Comparison of ENCODE assay signal across 8 mouse cellular contexts in genomic region chr17:32528408-32529337, GRCm38 (mm10). TPM values are rescaled to one million over a fixed set of nuclear protein-coding genes. Genes with fewer than 3 reads are reported as not detected.
DNase-seq lines count a peak whose midpoint lies in the region; ATAC-seq and TF ChIP-seq lines count a peak whose summit lies in the region.

No protein-coding gene starts in this region.

- no peaks in the 10 kb centered on the region for H3K79me3 ChIP-seq in C2C12 (ENCODE audit: low read depth)

- H3K4me2 ChIP-seq in kidney, embryonic 15.5 days, result peak overlapping the region; percentile 61
- H3K4me2 ChIP-seq in limb, embryonic 15.5 days, result peak overlapping the region; percentile 14; the same call in 1 of the 2 replicates
- peak overlapping the region; percentile 22; the same call in 1 of the 2 replicates for H3K4me2 ChIP-seq in midbrain, postnatal 0 days (ENCODE audit: low read depth, low read length, poor library complexity, severe bottlenecking)

- no peaks in the 10 kb centered on the region for H3K36me3 ChIP-seq in C2C12 (ENCODE audit: control insufficient read depth, insufficient read depth)
- H3K36me3 ChIP-seq in heart, embryonic 10.5 days, result peaks cover 4% of the 10 kb centered on the region; the same call in 1 of the 2 replicates
- 0 out of 2 replicates have a peak, but pooled peaks cover 12% of the 10 kb centered on the region for H3K36me3 ChIP-seq in kidney, embryonic 15.5 days
- peaks cover 28% of the 10 kb centered on the region for H3K36me3 ChIP-seq in limb, embryonic 15.5 days
- peaks cover 12% of the 10 kb centered on the region; the same call in 1 of the 2 replicates for H3K36me3 ChIP-seq in midbrain, postnatal 0 days (ENCODE audit: insufficient read depth, low read length)

- H3K79me2 ChIP-seq in C2C12 (ENCODE audit: control insufficient read depth, insufficient read depth), result no peaks in the 10 kb centered on the region

- TF ChIP-seq POLR2A in embryonic fibroblast, embryonic 13.5 days (IDR thresholded peaks at IDR 0.05; ENCODE audit: low read depth, low read length), result no peak

- 0 out of 2 replicates have a peak overlapping the region, but pooled peaks have one; percentile 18 for H3K9ac ChIP-seq in kidney, embryonic 15.5 days
- no peak overlapping the region for H3K9ac ChIP-seq in limb, embryonic 15.5 days
- H3K9ac ChIP-seq in midbrain, postnatal 0 days (replicated peaks; ENCODE audit: low read length, poor library complexity, severe bottlenecking), result no peak overlapping the region

- peak; percentile 83 for ATAC-seq in kidney, embryonic 15.5 days (replicated peaks; ENCODE audit: low FRiP score)
- ATAC-seq in limb, embryonic 15.5 days (ENCODE audit: insufficient number of reproducible peaks, low FRiP score, low TSS enrichment, low read depth), result no peak
- ATAC-seq in midbrain, postnatal 0 days (ENCODE audit: low FRiP score), result no peak

- no peaks in the 10 kb centered on the region for H3K27me3 ChIP-seq in C2C12 (ENCODE audit: control insufficient read depth, insufficient read depth, insufficient read length)
- H3K27me3 ChIP-seq in heart, embryonic 10.5 days (ENCODE audit: insufficient read depth, poor library complexity, severe bottlenecking), result no peaks in the 10 kb centered on the region
- H3K27me3 ChIP-seq in kidney, embryonic 15.5 days, result no peaks in the 10 kb centered on the region
- no peaks in the 10 kb centered on the region for H3K27me3 ChIP-seq in limb, embryonic 15.5 days
- no peaks in the 10 kb centered on the region for H3K27me3 ChIP-seq in midbrain, postnatal 0 days (ENCODE audit: insufficient read depth, low read length)

- no peaks in the 10 kb centered on the region for H3K9me3 ChIP-seq in heart, embryonic 10.5 days
- no peaks in the 10 kb centered on the region for H3K9me3 ChIP-seq in kidney, embryonic 15.5 days (replicated peaks)
- no peaks in the 10 kb centered on the region for H3K9me3 ChIP-seq in limb, embryonic 15.5 days
- H3K9me3 ChIP-seq in midbrain, postnatal 0 days (ENCODE audit: low read length), result no peaks in the 10 kb centered on the region

- H3K27ac ChIP-seq in embryonic fibroblast, embryonic 13.5 days (ENCODE audit: insufficient read depth, low read length), result no peak overlapping the region
- H3K27ac ChIP-seq in heart, embryonic 10.5 days, result peak overlapping the region; percentile 80
- H3K27ac ChIP-seq in kidney, embryonic 15.5 days, result no peak overlapping the region
- H3K27ac ChIP-seq in limb, embryonic 15.5 days, result no peak overlapping the region
- no peak overlapping the region for H3K27ac ChIP-seq in midbrain, postnatal 0 days (ENCODE audit: low read depth, low read length)

- 13% methylated on average over 26 of the region's 26 CpGs for WGBS in heart, embryonic 10.5 days
- WGBS in kidney, embryonic 15.5 days, result 16% methylated on average over 26 of the region's 26 CpGs
- WGBS in limb, embryonic 15.5 days, result 25% methylated on average over 26 of the region's 26 CpGs
- WGBS in midbrain, postnatal 0 days, result 25% methylated on average over 26 of the region's 26 CpGs

- DNase-seq in brain, adult 2 months (ENCODE audit: low read depth, low spot score), result peak; percentile 94
- peak; percentile 94 for DNase-seq in heart, embryonic 10.5 days (ENCODE audit: low spot score)
- peak; percentile 87 for DNase-seq in midbrain, postnatal 0 days (ENCODE audit: low spot score)
- DNase-seq in spleen, postnatal 10 days (ENCODE audit: low spot score in 2 of 2), result peak; percentile 73 to 89

- TF ChIP-seq CTCF in C2C12 (IDR thresholded peaks at IDR 0.05; ENCODE audit: control insufficient read depth, insufficient read depth, insufficient read length), result peak; percentile 55
- peak; percentile 43 for TF ChIP-seq CTCF in embryonic fibroblast, embryonic 13.5 days (IDR thresholded peaks at IDR 0.05; ENCODE audit: borderline replicate concordance, insufficient read depth, low read length)
- TF ChIP-seq CTCF in midbrain, postnatal 0 days (IDR thresholded peaks at IDR 0.05), result peak; percentile 85

- H3K4me1 ChIP-seq in embryonic fibroblast, embryonic 13.5 days (ENCODE audit: control insufficient read depth, insufficient read depth, low read length), result no peaks in the 10 kb centered on the region
- peaks cover 10% of the 10 kb centered on the region; the same call in 1 of the 2 replicates for H3K4me1 ChIP-seq in heart, embryonic 10.5 days
- H3K4me1 ChIP-seq in kidney, embryonic 15.5 days, result peaks cover 6% of the 10 kb centered on the region
- H3K4me1 ChIP-seq in limb, embryonic 15.5 days, result no peaks in the 10 kb centered on the region
- no peaks in the 10 kb centered on the region for H3K4me1 ChIP-seq in midbrain, postnatal 0 days (ENCODE audit: insufficient read depth, low read length)

- H3K4me3 ChIP-seq in C2C12 (ENCODE audit: insufficient read depth, poor library complexity, severe bottlenecking), result no peak overlapping the region
- H3K4me3 ChIP-seq in embryonic fibroblast, embryonic 13.5 days (ENCODE audit: insufficient read depth, low read length), result no peak overlapping the region
- peak overlapping the region; percentile 61 for H3K4me3 ChIP-seq in heart, embryonic 10.5 days
- H3K4me3 ChIP-seq in kidney, embryonic 15.5 days (replicated peaks), result peak overlapping the region; percentile 41
- peak overlapping the region; percentile 17; the same call in 1 of the 2 replicates for H3K4me3 ChIP-seq in limb, embryonic 15.5 days
- H3K4me3 ChIP-seq in midbrain, postnatal 0 days (ENCODE audit: low read depth, low read length), result no peak overlapping the region

- H3ac ChIP-seq in C2C12 (ENCODE audit: control insufficient read depth, insufficient read length, low read depth), result no peak overlapping the region

TF ChIP-seq in C2C12, 6 proteins besides CTCF, POLR2A, EP300 and RAD21:
- TF ChIP-seq MYOG (IDR thresholded peaks at IDR 0.05; ENCODE audit: control insufficient read depth, extremely low read depth, insufficient read length) (no peak), USF1 (IDR thresholded peaks at IDR 0.05; ENCODE audit: low read depth) (no peak), MAX (IDR thresholded peaks at IDR 0.05) (no peak), CEBPB (IDR thresholded peaks at IDR 0.05; ENCODE audit: low read depth) (no peak), FOSL1 (IDR thresholded peaks at IDR 0.05; ENCODE audit: insufficient read depth, low read length, poor library complexity, severe bottlenecking) (no peak), MYOD1 (IDR thresholded peaks at IDR 0.05; ENCODE audit: control insufficient read depth, insufficient read length, low read depth) (no peak)

RNA-seq across cellular contexts. Expression of gene Cyp4f16, which starts 7.7 kb away (rescaled TPM):
- polyA plus RNA-seq in C2C12 (2012; fragmentation: generic; extraction: Trizol), result 19.6 TPM
- 31.3 TPM in 2 replicates for polyA plus RNA-seq in embryonic fibroblast, embryonic 13.5 days (2011; ENCODE audit: insufficient read length, low read depth, missing spikeins)
- polyA plus RNA-seq in heart, embryonic 10.5 days (2016; fragmentation: Nextera tagmentation; extraction: Ambion mirVana), result 15.8 and 18.3 TPM in 2 replicates
- 20.9 and 21.7 TPM in 2 replicates for polyA plus RNA-seq in kidney, embryonic 15.5 days (2015; fragmentation: Nextera tagmentation; extraction: Ambion mirVana)
- 19.7 and 20.9 TPM in 2 replicates for polyA plus RNA-seq in limb, embryonic 15.5 days (2015; fragmentation: Nextera tagmentation; extraction: Ambion mirVana)
- 7.2 and 10.6 TPM in 2 replicates for total RNA-seq in midbrain, postnatal 0 days (2014; rRNA removed)
- 9.1 and 11.2 TPM in 2 replicates for polyA plus RNA-seq in midbrain, postnatal 0 days (2015; fragmentation: Nextera tagmentation; extraction: Ambion mirVana)

RNA-seq across cellular contexts. Expression of gene Cyp4f17, which starts 22.8 kb away (rescaled TPM):
- polyA plus RNA-seq in C2C12 (2012; fragmentation: generic; extraction: Trizol), result 1.3 TPM
- polyA plus RNA-seq in embryonic fibroblast, embryonic 13.5 days (2011; ENCODE audit: insufficient read length, low read depth, missing spikeins), result 15.1 and 15.8 TPM in 2 replicates
- 4.1 and 4.9 TPM in 2 replicates for polyA plus RNA-seq in heart, embryonic 10.5 days (2016; fragmentation: Nextera tagmentation; extraction: Ambion mirVana)
- 8.4 and 9.3 TPM in 2 replicates for polyA plus RNA-seq in kidney, embryonic 15.5 days (2015; fragmentation: Nextera tagmentation; extraction: Ambion mirVana)
- 12.6 and 12.9 TPM in 2 replicates for polyA plus RNA-seq in limb, embryonic 15.5 days (2015; fragmentation: Nextera tagmentation; extraction: Ambion mirVana)
- 15.2 and 15.4 TPM in 2 replicates for total RNA-seq in midbrain, postnatal 0 days (2014; rRNA removed)
- 9.9 and 11.5 TPM in 2 replicates for polyA plus RNA-seq in midbrain, postnatal 0 days (2015; fragmentation: Nextera tagmentation; extraction: Ambion mirVana)

Comparison
In these comparisons a context has a peak if more than half of its experiments do, and no peak if none do; other contexts are left out.
1. H3K4me3 ChIP-seq: peak in heart, embryonic 10.5 days (single experiment), kidney, embryonic 15.5 days (single experiment) and limb, embryonic 15.5 days (single experiment); none in C2C12 (single experiment), embryonic fibroblast, embryonic 13.5 days (single experiment) and midbrain, postnatal 0 days (single experiment).
2. Peak in every context shown above with its lines, with median percentiles within 50 percentile points of each other: CTCF ChIP-seq, DNase-seq and H3K4me2 ChIP-seq.